In genomic region chr10:13007876-13008736, GRCm38 (mm10) we compare ENCODE assay signal across 2 mouse cellular contexts.
TF ChIP-seq lines count a peak whose summit lies in the region.

No protein-coding gene starts in this region.

TF ChIP-seq in C2C12, 6 proteins besides CTCF, POLR2A, EP300 and RAD21 (continued from another document):
- no peak for TF ChIP-seq MYOG (IDR thresholded peaks at IDR 0.05; ENCODE audit: control insufficient read depth, extremely low read depth, insufficient read length)

TF ChIP-seq in myocyte, 11 proteins besides CTCF, POLR2A, EP300 and RAD21 (continued from another document):
- no peak for TF ChIP-seq REST (IDR thresholded peaks at IDR 0.05; ENCODE audit: insufficient read depth, insufficient read length)
- peak; percentile 72 for TF ChIP-seq SRF (IDR thresholded peaks at IDR 0.05; ENCODE audit: control insufficient read depth, insufficient read length, low read depth)
- no peak for TF ChIP-seq MAX (IDR thresholded peaks at IDR 0.05; ENCODE audit: low read depth)
- peak; percentile 48 for TF ChIP-seq USF1 (IDR thresholded peaks at IDR 0.05; ENCODE audit: low read depth)
- no peak for TF ChIP-seq TCF3 (IDR thresholded peaks at IDR 0.05; ENCODE audit: insufficient read length, low read depth)
- no peak for TF ChIP-seq TCF12 (IDR thresholded peaks at IDR 0.05; ENCODE audit: insufficient read depth, poor library complexity, severe bottlenecking)
